Mouse (Mus musculus) thymus, adult 2 months (tissue): ENCODE results near the gene Cyp1a2.

ENCODE experiments used
- CTCF ChIP-seq: fragments of 200-500 bp; IDR thresholded peaks from 2 replicates; pipeline ENCODE4 v1.5.1; 2012; ENCODE audit warnings: mild to moderate bottlenecking, control low read depth, low read length, moderate library complexity, borderline replicate concordance; ENCODE audit not compliant: control insufficient read depth, poor library complexity, insufficient read depth; ENCODE audit errors: extremely low read depth
- POLR2A ChIP-seq: fragments of 200-500 bp; IDR thresholded peaks from 2 replicates; pipeline ENCODE4 v1.6.1; 2012; ENCODE audit warnings: mild to moderate bottlenecking, low read length, control low read depth, moderate library complexity; ENCODE audit not compliant: control insufficient read depth, poor library complexity, insufficient read depth; ENCODE audit errors: extremely low read depth

DNA sequence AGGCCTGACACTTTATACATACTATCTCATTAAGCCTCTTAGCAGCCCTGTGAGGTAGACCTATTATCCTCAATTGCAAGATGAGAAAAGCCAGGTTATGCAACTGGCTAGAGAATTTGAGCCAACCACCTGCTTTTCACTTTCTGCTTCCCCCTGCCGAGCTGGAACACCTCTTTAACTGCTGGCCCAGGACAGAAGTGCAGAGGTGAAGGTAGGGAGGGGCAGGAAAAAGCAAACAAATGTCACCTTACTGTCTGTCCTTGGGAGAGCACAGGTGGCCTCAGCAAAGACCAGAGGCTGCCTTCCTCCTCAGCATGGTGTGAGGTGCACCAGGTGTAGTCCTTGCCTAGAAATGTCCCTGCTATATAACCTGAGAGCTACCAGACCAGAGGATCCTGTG, 15.2 kb downstream of the Cyp1a2 start:
- TF ChIP-seq POLR2A = no peak
- no peak for TF ChIP-seq CTCF
